In genomic region chr6:112359341-112359740, GRCm38 (mm10) we compare ENCODE assay signal across 21 mouse cellular contexts. TPM values are rescaled to one million over a fixed set of nuclear protein-coding genes. Genes with fewer than 3 reads are reported as not detected.
"Had no signal": no experiment of that assay in that cellular context is flagged by ENCODE, and none has a peak within 500 bp of the region (broad histone marks: within the 10 kb centered on the region; RNA-seq: fewer than 3 reads in every experiment).

No protein-coding gene starts in this region.

- H3K27me3 ChIP-seq: kidney, embryonic 15.5 days; limb, embryonic 13.5 days; liver, embryonic 12.5 days; liver, embryonic 15.5 days; lung, embryonic 15.5 days had no signal

- H3K9ac ChIP-seq: kidney, embryonic 15.5 days; limb, embryonic 13.5 days; liver, embryonic 12.5 days; liver, embryonic 15.5 days; lung, embryonic 15.5 days had no signal

- H3K36me3 ChIP-seq: kidney, embryonic 15.5 days; limb, embryonic 10.5 days; limb, embryonic 13.5 days; liver, embryonic 12.5 days; liver, embryonic 15.5 days; lung, embryonic 15.5 days had no signal

- H3K4me3 ChIP-seq: kidney, embryonic 15.5 days; layer of hippocampus, adult 2 months; limb, embryonic 10.5 days; limb, embryonic 13.5 days; liver, embryonic 12.5 days; liver, embryonic 15.5 days; lung, embryonic 15.5 days had no signal

- H3K27ac ChIP-seq: kidney, embryonic 15.5 days; layer of hippocampus, adult 2 months; limb, embryonic 10.5 days; limb, embryonic 13.5 days; liver, embryonic 12.5 days; liver, embryonic 15.5 days; lung, embryonic 15.5 days had no signal

- H3K4me2 ChIP-seq: kidney, embryonic 15.5 days; limb, embryonic 13.5 days; liver, embryonic 12.5 days; liver, embryonic 15.5 days; lung, embryonic 15.5 days; midbrain, embryonic 11.5 days had no signal

- H3K9me3 ChIP-seq: kidney, embryonic 15.5 days; limb, embryonic 10.5 days; limb, embryonic 13.5 days; liver, embryonic 12.5 days; liver, embryonic 15.5 days; lung, embryonic 15.5 days had no signal

- H3K4me1 ChIP-seq: kidney, embryonic 15.5 days; limb, embryonic 10.5 days; limb, embryonic 13.5 days; liver, embryonic 12.5 days; liver, embryonic 15.5 days; lung, embryonic 15.5 days had no signal

- DNase-seq: kidney, postnatal 10 days; kidney, postnatal 4 days; layer of hippocampus, adult 9-11 months; liver; lung, adult 18-20 months; lung, postnatal 10 days; lung, postnatal 36 days; midbrain, embryonic 14.5 days; thymus, adult 18-20 months; thymus, postnatal 36 days had no signal

- ATAC-seq: liver, embryonic 12.5 days had no signal

RNA-seq across cellular contexts. Expression of gene Ssu2, which starts 28.5 kb away (rescaled TPM):
- total RNA-seq: megakaryocyte-erythroid progenitor cell, adult 5-6 weeks; midbrain, postnatal 0 days had no signal
- polyA plus RNA-seq: liver, embryonic 12.5 days; midbrain, embryonic 14.5 days; midbrain, postnatal 0 days; neural tube, embryonic 14.5 days had no signal
